1 mouse cellular context compared by ENCODE assay signal in the genomic region with DNA sequence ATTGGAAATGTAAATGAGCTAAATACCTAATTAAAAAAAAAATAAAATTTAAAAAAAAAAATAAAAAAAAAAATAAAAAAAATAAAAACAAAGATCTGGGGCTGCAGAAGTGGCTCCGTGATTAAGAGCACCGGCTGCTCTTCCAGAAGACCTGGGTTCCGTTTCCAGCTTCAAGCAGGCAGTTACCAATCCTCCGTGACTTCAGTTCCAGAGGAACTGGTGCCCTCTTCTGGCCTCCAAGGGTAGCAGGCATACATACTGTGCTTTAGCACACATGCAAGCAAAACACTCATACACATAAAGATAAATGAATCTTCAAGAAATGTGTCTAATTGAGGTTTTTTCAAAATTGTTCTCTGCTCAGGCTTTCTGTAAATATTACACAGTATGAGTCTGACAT.
TF ChIP-seq lines count a peak whose summit lies in the region.

No protein-coding gene starts in this region.

TF ChIP-seq in MEL, 35 proteins besides CTCF, POLR2A, EP300 and RAD21 (continued from another document):
- TF ChIP-seq USF1 (IDR thresholded peaks at IDR 0.05; ENCODE audit: low read depth, low read length) (no peak), UBTF (IDR thresholded peaks at IDR 0.05; ENCODE audit: borderline replicate concordance, insufficient read depth, low read depth, low read length) (no peak), MYB (IDR thresholded peaks at IDR 0.05; ENCODE audit: low read depth, low read length) (no peak), TBP (IDR thresholded peaks at IDR 0.05; ENCODE audit: low read depth, low read length) (no peak), MAZ (IDR thresholded peaks at IDR 0.05; ENCODE audit: low read depth, low read length) (no peak), ETS1 (IDR thresholded peaks at IDR 0.05; ENCODE audit: low read depth, low read length) (no peak), ZMIZ1 (IDR thresholded peaks at IDR 0.05; ENCODE audit: low read depth, low read length) (no peak), TCF12 (IDR thresholded peaks at IDR 0.05; ENCODE audit: low read depth, low read length) (no peak), JUND (IDR thresholded peaks at IDR 0.05; ENCODE audit: low read depth, low read length) (no peak)
